Mouse (Mus musculus) liver, embryonic 13.5 days (tissue): Measurements from ENCODE around the gene Snx17. TPM values are rescaled to one million over a fixed set of nuclear protein-coding genes. Genes with fewer than 3 reads are reported as not detected.
A peak's percentile ranks its signal among the peaks of the same experiment; 100 is the strongest.

ENCODE experiments used
- ATAC-seq: fragments of 200-750 bp; cut with Nextera tagmentation; 2 replicates; pipeline ENCODE4 v1.8.0; 2017; ENCODE audit warnings: low read depth, mild to moderate bottlenecking, moderate number of reproducible peaks, moderate library complexity
- DNase-seq: peaks from one replicate; pipeline ENCODE4 v3.0.0; 2022
- H3K27ac ChIP-seq: fragments of 300-500 bp; sonication (generic); 2 replicates; pipeline ENCODE4 v1.5.1; 2015; ENCODE audit warnings: moderate library complexity, mild to moderate bottlenecking, inconsistent platforms
- H3K27me3 ChIP-seq: fragments of 300-500 bp; sonication (generic); 2 replicates; pipeline ENCODE4 v1.6.1; 2015; ENCODE audit warnings: mild to moderate bottlenecking, inconsistent platforms
- H3K36me3 ChIP-seq: fragments of 300-500 bp; sonication (generic); 2 replicates; pipeline ENCODE4 v1.6.1; 2015; ENCODE audit warnings: mild to moderate bottlenecking, inconsistent platforms
- H3K4me1 ChIP-seq: fragments of 300-500 bp; sonication (generic); replicated peaks from 2 replicates; pipeline ENCODE4 v1.6.1; 2015; ENCODE audit warnings: inconsistent platforms
- H3K4me2 ChIP-seq: fragments of 300-500 bp; sonication (generic); 2 replicates; pipeline ENCODE4 v1.6.1; 2015; ENCODE audit warnings: inconsistent platforms, mild to moderate bottlenecking, moderate library complexity
- H3K4me3 ChIP-seq: fragments of 300-500 bp; sonication (generic); replicated peaks from 2 replicates; pipeline ENCODE4 v1.5.1; 2015; ENCODE audit warnings: mild to moderate bottlenecking, inconsistent platforms
- H3K9ac ChIP-seq: fragments of 300-500 bp; sonication (generic); 2 replicates; pipeline ENCODE4 v1.6.1; 2015; ENCODE audit warnings: mild to moderate bottlenecking, inconsistent platforms
- H3K9me3 ChIP-seq: fragments of 300-500 bp; sonication (generic); replicated peaks from 2 replicates; pipeline ENCODE4 v1.6.1; 2016; ENCODE audit warnings: inconsistent platforms
- WGBS: fragments of 180-500 bp; shearing (Covaris S2); methylation state at CpG from one replicate; pipeline ENCODE4 v1.1.7; 2015; ENCODE audit not compliant: insufficient replicate concordance; 5-methylcytosine and 5-hydroxymethylcytosine counted together
- polyA plus RNA-seq: library from polyadenylated mRNA; unstranded; fragments of >200 nt; fragmentation: Nextera tagmentation; extraction: Ambion mirVana; gene quantifications from 2 replicates; pipeline ENCODE4 v1.2.1, GENCODE M21; 2015

Snx17 gene
- polyA plus RNA-seq, result 49.6 and 49.7 TPM in 2 replicates

GRCm38 (mm10) chr5:31192939-31193630 lies at the start of gene Snx17, which contains the start of gene Eif2b4:
Snx17 (plus strand) TSS chr5:31193227.
Eif2b4 (minus strand) TSS chr5:31193430.
- Histone ChIP-seq H3K4me2 (peak within 1 kb of the TSS; percentile 89), H3K9me3 (no peaks in the 10 kb centered on the region), H3K4me3 (peak within 1 kb of the TSS; percentile 82), H3K9ac (peak within 1 kb of the TSS; percentile 96), H3K27me3 (no peaks in the 10 kb centered on the region), H3K4me1 (peaks cover 39% of the 10 kb centered on the region), H3K36me3 (peaks cover 71% of the 10 kb centered on the region), H3K27ac (peak within 1 kb of the TSS; percentile 89)
- under 1% methylated on average over 48 of the region's 48 CpGs for WGBS
- DNase-seq, result peak; percentile 99
- peak; percentile 96 for ATAC-seq

GRCm38 (mm10) chr5:31149781-31150180 lies 43.2 kb upstream of the Snx17 start:
- H3K36me3 ChIP-seq, result peaks cover 7% of the 10 kb centered on the region
- H3K9me3 ChIP-seq, result no peaks in the 10 kb centered on the region
- H3K27ac ChIP-seq, result no peak overlapping the region
- 79% methylated on average over 4 of the region's 4 CpGs for WGBS
- no peak for DNase-seq
- no peak overlapping the region for H3K9ac ChIP-seq
- H3K4me1 ChIP-seq, result peaks cover 23% of the 10 kb centered on the region
- no peaks in the 10 kb centered on the region for H3K27me3 ChIP-seq
- ATAC-seq, result no peak
- H3K4me2 ChIP-seq, result no peak overlapping the region
- no peak overlapping the region for H3K4me3 ChIP-seq

- Histone ChIP-seq H3K36me3 (peaks cover 10% of the 10 kb centered on the region), H3K27ac (no peak overlapping the region), H3K4me1 (peaks cover 26% of the 10 kb centered on the region), H3K4me2 (no peak overlapping the region), H3K9ac (no peak overlapping the region), H3K4me3 (no peak overlapping the region), H3K9me3 (no peaks in the 10 kb centered on the region), H3K27me3 (no peaks in the 10 kb centered on the region)
- ATAC-seq (no peak), DNase-seq (no peak)
- 80% methylated on average over 3 of the region's 3 CpGs for WGBS
These were observed 41.3 kb upstream of the Snx17 start for GRCm38 (mm10) chr5:31151746-31152145.

GRCm38 (mm10) chr5:31153516-31154151 lies 39.4 kb upstream of the Snx17 start:
- H3K27ac ChIP-seq, result no peak overlapping the region
- peak; percentile 7; the same call in 1 of the 2 replicates for ATAC-seq

GRCm38 (mm10) chr5:31154152-31154553 lies 38.9 kb upstream of the Snx17 start, which contains the start of gene Mpv17:
Mpv17 (minus strand) TSS chr5:31154251.
- Histone ChIP-seq H3K27ac (peak within 1 kb of the TSS; percentile 20), H3K36me3 (peaks cover 34% of the 10 kb centered on the region), H3K4me3 (peak within 1 kb of the TSS; percentile 72), H3K27me3 (no peaks in the 10 kb centered on the region), H3K9ac (peak within 1 kb of the TSS; percentile 77), H3K4me2 (peak within 1 kb of the TSS; percentile 75), H3K9me3 (no peaks in the 10 kb centered on the region), H3K4me1 (peaks cover 26% of the 10 kb centered on the region)
- WGBS, result under 1% methylated on average over 19 of the region's 19 CpGs
- DNase-seq (peak; percentile 69), ATAC-seq (peak; percentile 94)

More at GRCm38 (mm10) chr5:31153516-31154151, 39.4 kb upstream of the Snx17 start:
- 34% methylated on average over 6 of the region's 6 CpGs for WGBS
- Histone ChIP-seq H3K4me3 (peak overlapping the region; percentile 72), H3K9ac (peak overlapping the region; percentile 77), H3K9me3 (no peaks in the 10 kb centered on the region), H3K4me1 (peaks cover 26% of the 10 kb centered on the region), H3K36me3 (peaks cover 29% of the 10 kb centered on the region), H3K27me3 (no peaks in the 10 kb centered on the region), H3K4me2 (peak overlapping the region; percentile 75)
- DNase-seq, result no peak

- Histone ChIP-seq H3K27me3 (no peaks in the 10 kb centered on the region), H3K4me3 (no peak overlapping the region), H3K4me2 (no peak overlapping the region), H3K36me3 (peaks cover 92% of the 10 kb centered on the region), H3K4me1 (peaks cover 35% of the 10 kb centered on the region), H3K9me3 (no peaks in the 10 kb centered on the region), H3K9ac (no peak overlapping the region), H3K27ac (no peak overlapping the region)
- DNase-seq (no peak), ATAC-seq (peak; percentile 72)
These were observed 30.6 kb upstream of the Snx17 start for GRCm38 (mm10) chr5:31162462-31162861.

- H3K27me3 ChIP-seq, result no peaks in the 10 kb centered on the region
- peak overlapping the region; percentile 8 for H3K27ac ChIP-seq
- H3K4me2 ChIP-seq, result no peak overlapping the region
- 36% methylated on average over 1 of the region's 1 CpGs for WGBS
- H3K9ac ChIP-seq, result no peak overlapping the region
- H3K36me3 ChIP-seq, result peaks cover 92% of the 10 kb centered on the region
- H3K4me3 ChIP-seq, result no peak overlapping the region
- no peaks in the 10 kb centered on the region for H3K9me3 ChIP-seq
- peaks cover 35% of the 10 kb centered on the region for H3K4me1 ChIP-seq
- ATAC-seq, result peak; percentile 82
- DNase-seq, result no peak
These were observed 28.1 kb upstream of the Snx17 start for GRCm38 (mm10) chr5:31164878-31165277.

GRCm38 (mm10) chr5:31168630-31169029 lies 24.4 kb upstream of the Snx17 start:
- H3K27me3 ChIP-seq, result no peaks in the 10 kb centered on the region
- peaks cover 97% of the 10 kb centered on the region for H3K36me3 ChIP-seq
- ATAC-seq (no peak), DNase-seq (no peak)
- H3K4me3 ChIP-seq, result no peak overlapping the region
- H3K4me2 ChIP-seq, result no peak overlapping the region
- H3K9me3 ChIP-seq, result no peaks in the 10 kb centered on the region
- no peak overlapping the region for H3K27ac ChIP-seq
- H3K4me1 ChIP-seq, result peaks cover 21% of the 10 kb centered on the region
- no peak overlapping the region for H3K9ac ChIP-seq
- 89% methylated on average over 4 of the region's 4 CpGs for WGBS

GRCm38 (mm10) chr5:31179301-31179765 lies 13.7 kb upstream of the Snx17 start:
- ATAC-seq (peak; percentile 49), DNase-seq (peak; percentile 52)
- Histone ChIP-seq H3K4me3 (peak overlapping the region; percentile 96), H3K36me3 (peaks cover 14% of the 10 kb centered on the region), H3K9ac (peak overlapping the region; percentile 89), H3K4me1 (peaks cover 46% of the 10 kb centered on the region), H3K4me2 (peak overlapping the region; percentile 92), H3K27ac (peak overlapping the region; percentile 98), H3K27me3 (no peaks in the 10 kb centered on the region), H3K9me3 (no peaks in the 10 kb centered on the region)
- under 1% methylated on average over 25 of the region's 25 CpGs for WGBS

GRCm38 (mm10) chr5:31179766-31180630 lies 13.0 kb upstream of the Snx17 start, which contains the start of the genes Gm29609 and Gtf3c2:
Gm29609 (minus strand) TSS chr5:31179911.
Gtf3c2 (minus strand) TSS chr5:31180144.
- DNase-seq (peak; percentile 83), ATAC-seq (peak; percentile 91)
- Histone ChIP-seq H3K36me3 (peaks cover 8% of the 10 kb centered on the region), H3K27ac (peak within 1 kb of the TSS; percentile 98), H3K4me1 (peaks cover 53% of the 10 kb centered on the region), H3K9me3 (no peaks in the 10 kb centered on the region), H3K27me3 (no peaks in the 10 kb centered on the region), H3K4me3 (peak within 1 kb of the TSS; percentile 96), H3K9ac (peak within 1 kb of the TSS; percentile 89), H3K4me2 (peak within 1 kb of the TSS; percentile 92)
- under 1% methylated on average over 59 of the region's 59 CpGs for WGBS
